Comparison of ENCODE assay signal across 12 mouse cellular contexts in the genomic region with DNA sequence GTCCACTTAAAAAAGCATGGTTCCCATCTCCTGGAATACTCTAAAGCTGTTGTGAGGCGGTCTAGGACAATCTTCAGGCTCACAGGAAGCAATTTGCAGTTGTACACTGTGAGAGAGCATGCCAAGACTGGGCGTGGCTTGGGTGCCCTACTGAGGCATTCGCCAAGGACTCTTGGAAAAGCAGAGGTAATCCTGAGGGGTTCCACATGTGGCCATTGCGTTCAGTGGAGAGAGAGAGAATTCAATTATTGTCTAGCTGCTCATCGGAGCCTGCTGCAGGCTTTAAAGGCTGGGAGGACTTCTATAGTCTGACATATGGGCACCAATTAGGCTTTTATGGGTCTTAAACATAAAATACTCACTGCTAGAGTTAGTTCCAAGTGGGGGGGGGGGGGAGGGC.
DNase-seq lines count a peak whose midpoint lies in the region; ATAC-seq lines count a peak whose summit lies in the region.
"Had no signal": no experiment of that assay in that cellular context is flagged by ENCODE, and none has a peak within 500 bp of the region (broad histone marks: within the 10 kb centered on the region; RNA-seq: fewer than 3 reads in every experiment).

No protein-coding gene starts in this region.

- H3K36me3 ChIP-seq in neural tube, embryonic 13.5 days, result no peaks in the 10 kb centered on the region
- H3K36me3 ChIP-seq in limb, embryonic 12.5 days, result no peaks in the 10 kb centered on the region
- H3K36me3 ChIP-seq in neural tube, embryonic 14.5 days (ENCODE audit: control insufficient read depth, insufficient read depth, low read length), result no peaks in the 10 kb centered on the region
- H3K36me3 ChIP-seq in forebrain, embryonic 14.5 days (ENCODE audit: control insufficient read depth, insufficient read depth, low read length), result no peaks in the 10 kb centered on the region
- H3K36me3 ChIP-seq: liver, embryonic 13.5 days had no signal

- no peak overlapping the region for H3K9ac ChIP-seq in neural tube, embryonic 13.5 days
- H3K9ac ChIP-seq in limb, embryonic 12.5 days (replicated peaks), result no peak overlapping the region
- H3K9ac ChIP-seq in neural tube, embryonic 14.5 days (replicated peaks; ENCODE audit: low read depth, low read length), result no peak overlapping the region
- no peak overlapping the region for H3K9ac ChIP-seq in forebrain, embryonic 14.5 days (ENCODE audit: low read length)
- H3K9ac ChIP-seq: liver, embryonic 13.5 days had no signal

- H3K9me3 ChIP-seq in neural tube, embryonic 13.5 days, result no peaks in the 10 kb centered on the region
- H3K9me3 ChIP-seq in limb, embryonic 12.5 days, result no peaks in the 10 kb centered on the region
- no peaks in the 10 kb centered on the region for H3K9me3 ChIP-seq in neural tube, embryonic 14.5 days (ENCODE audit: control insufficient read depth, low read length)
- no peaks in the 10 kb centered on the region for H3K9me3 ChIP-seq in forebrain, embryonic 14.5 days (replicated peaks; ENCODE audit: control insufficient read depth, low read length)
- H3K9me3 ChIP-seq: liver, embryonic 13.5 days had no signal

- no peak overlapping the region for H3K27ac ChIP-seq in neural tube, embryonic 13.5 days (replicated peaks)
- peak overlapping the region; percentile 35; the same call in 1 of the 2 replicates for H3K27ac ChIP-seq in limb, embryonic 12.5 days
- H3K27ac ChIP-seq in neural tube, embryonic 14.5 days (ENCODE audit: low read depth, low read length), result no peak overlapping the region
- no peak overlapping the region for H3K27ac ChIP-seq in forebrain, embryonic 14.5 days (ENCODE audit: low read depth, low read length)
- H3K27ac ChIP-seq: liver, embryonic 13.5 days had no signal

- 25% methylated on average over 5 of the region's 5 CpGs for WGBS in neural tube, embryonic 13.5 days
- 16% methylated on average over 5 of the region's 5 CpGs for WGBS in limb, embryonic 12.5 days
- WGBS in neural tube, embryonic 14.5 days, result 20% methylated on average over 5 of the region's 5 CpGs
- 47% methylated on average over 5 of the region's 5 CpGs for WGBS in forebrain, embryonic 14.5 days

- peak; percentile 25 for DNase-seq in adrenal gland, adult 2 months
- no peak for DNase-seq in adrenal gland, adult 8-10 months
- DNase-seq in neural tube, embryonic 10.5 days (ENCODE audit: extremely low spot score, low spot score), result no peak
- no peak for DNase-seq in forebrain, embryonic 14.5 days (ENCODE audit: low spot score)
- no peak for DNase-seq in left cerebral cortex, adult 9 months (ENCODE audit: low spot score in 2 of 2)
- DNase-seq: cerebellum, adult 9-10 months; layer of hippocampus, adult 9-11 months; liver, embryonic 13.5 days had no signal

- H3K4me3 ChIP-seq in neural tube, embryonic 13.5 days, result no peak overlapping the region
- H3K4me3 ChIP-seq in limb, embryonic 12.5 days (replicated peaks), result no peak overlapping the region
- no peak overlapping the region for H3K4me3 ChIP-seq in neural tube, embryonic 14.5 days (ENCODE audit: low read depth, low read length)
- no peak overlapping the region for H3K4me3 ChIP-seq in forebrain, embryonic 14.5 days (ENCODE audit: low read depth, low read length)
- H3K4me3 ChIP-seq: liver, embryonic 13.5 days had no signal

- peak; percentile 54; the same call in 1 of the 2 replicates for ATAC-seq in neural tube, embryonic 13.5 days (ENCODE audit: low read depth)
- ATAC-seq in limb, embryonic 12.5 days (ENCODE audit: insufficient number of reproducible peaks, insufficient read depth, low FRiP score, low TSS enrichment, low read depth), result no peak
- ATAC-seq in neural tube, embryonic 14.5 days (ENCODE audit: low read depth), result peak; percentile 74
- no peak for ATAC-seq in forebrain, embryonic 14.5 days

- H3K4me1 ChIP-seq in neural tube, embryonic 13.5 days (replicated peaks), result peaks cover 10% of the 10 kb centered on the region; the same call in 1 of the 2 replicates
- peaks cover 16% of the 10 kb centered on the region for H3K4me1 ChIP-seq in limb, embryonic 12.5 days (replicated peaks)
- H3K4me1 ChIP-seq in neural tube, embryonic 14.5 days (ENCODE audit: control insufficient read depth, insufficient read depth, low read length), result no peaks in the 10 kb centered on the region
- H3K4me1 ChIP-seq in forebrain, embryonic 14.5 days (ENCODE audit: control insufficient read depth, insufficient read depth, low read length), result no peaks in the 10 kb centered on the region
- H3K4me1 ChIP-seq: liver, embryonic 13.5 days had no signal

- H3K27me3 ChIP-seq in neural tube, embryonic 13.5 days, result 0 out of 2 replicates have a peak, but pooled peaks cover 2% of the 10 kb centered on the region
- no peaks in the 10 kb centered on the region for H3K27me3 ChIP-seq in limb, embryonic 12.5 days
- H3K27me3 ChIP-seq in neural tube, embryonic 14.5 days (ENCODE audit: control insufficient read depth, insufficient read depth, low read length), result no peaks in the 10 kb centered on the region
- H3K27me3 ChIP-seq in forebrain, embryonic 14.5 days (replicated peaks; ENCODE audit: control insufficient read depth, insufficient read depth, low read length), result no peaks in the 10 kb centered on the region
- H3K27me3 ChIP-seq: liver, embryonic 13.5 days had no signal

- H3K4me2 ChIP-seq in neural tube, embryonic 13.5 days, result no peak overlapping the region
- H3K4me2 ChIP-seq in limb, embryonic 12.5 days, result no peak overlapping the region
- H3K4me2 ChIP-seq in neural tube, embryonic 14.5 days (ENCODE audit: low read depth, low read length), result no peak overlapping the region
- no peak overlapping the region for H3K4me2 ChIP-seq in forebrain, embryonic 14.5 days (ENCODE audit: low read length)
- H3K4me2 ChIP-seq: liver, embryonic 13.5 days; midbrain, embryonic 11.5 days had no signal

Comparison
In these comparisons a context has a peak if more than half of its experiments do, and no peak if none do; other contexts are left out.
1. ATAC-seq: peak in neural tube, embryonic 13.5 days (single experiment) and neural tube, embryonic 14.5 days (single experiment); none in limb, embryonic 12.5 days (single experiment) and forebrain, embryonic 14.5 days (single experiment).